Mouse (Mus musculus) regulatory T cell (primary cell): ENCODE measurements around the gene Rimbp2.

Experiments
- in situ Hi-C: fragments of 300-600 bp; cut with MboI, MseI; formaldehyde crosslinking; loops from one replicate; pipeline ENCODE4 v1.15.1; 2025; ENCODE audit warnings: high pct_unique_total_duplicates

Gene Rimbp2

DNA sequence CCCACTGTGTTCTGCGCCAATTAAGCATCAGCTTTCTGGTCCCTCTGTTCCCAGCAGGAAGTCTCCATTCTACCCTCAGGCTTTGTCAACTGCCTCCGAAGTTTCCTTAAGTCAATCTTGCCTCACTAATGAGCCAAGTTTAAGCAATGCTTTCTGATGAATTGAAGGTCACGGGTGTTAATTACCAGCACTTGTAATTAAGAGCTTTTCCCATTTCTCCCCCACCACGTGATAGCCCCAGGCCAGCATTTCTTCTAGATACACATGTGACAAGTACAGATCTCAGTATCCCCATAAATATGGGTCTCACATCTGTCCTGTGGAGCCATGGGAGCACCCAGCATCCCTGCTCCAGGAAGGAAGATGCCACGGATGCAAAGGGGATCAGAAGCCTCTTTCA, 20.5 kb downstream of the Rimbp2 start:
- in situ Hi-C loops: no loop called here

- in situ Hi-C loops: no loop called here
Observed at GRCm38 (mm10) chr5:128925073-128925472, 28.2 kb downstream of the Rimbp2 start.

GRCm38 (mm10) chr5:128920112-128920511, 33.2 kb downstream of the Rimbp2 start:
- in situ Hi-C loops: no loop called here

- in situ Hi-C loops: no loop called here
Observed at GRCm38 (mm10) chr5:128917116-128917959, 35.9 kb downstream of the Rimbp2 start.

GRCm38 (mm10) chr5:128913820-128914219, 39.5 kb downstream of the Rimbp2 start:
- in situ Hi-C loops: no loop called here

DNA sequence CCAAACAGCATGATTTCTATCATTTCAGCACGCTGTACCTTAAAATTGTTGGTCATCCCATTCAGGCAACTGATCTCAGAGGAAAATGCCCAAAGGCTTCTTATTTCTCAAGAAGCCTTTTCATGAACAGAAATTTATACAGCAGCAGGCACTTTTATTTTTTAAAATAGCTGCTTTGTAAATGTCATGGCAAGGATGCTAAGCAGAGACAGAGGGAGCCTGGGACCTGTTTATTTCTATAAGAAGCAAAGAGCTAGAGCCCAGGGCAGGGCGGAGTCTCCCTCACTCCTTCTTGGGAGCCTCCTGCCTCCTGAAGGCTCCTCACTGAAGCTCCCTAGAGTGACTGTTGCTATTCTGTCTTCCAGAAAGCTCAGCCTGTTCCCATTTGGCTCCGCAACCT, 40.9 kb downstream of the Rimbp2 start:
- in situ Hi-C loops: no loop called here

GRCm38 (mm10) chr5:128911593-128911992, 41.7 kb downstream of the Rimbp2 start:
- in situ Hi-C loops: no loop called here

GRCm38 (mm10) chr5:128904113-128904512, 49.2 kb downstream of the Rimbp2 start:
- in situ Hi-C loops: no loop called here

DNA sequence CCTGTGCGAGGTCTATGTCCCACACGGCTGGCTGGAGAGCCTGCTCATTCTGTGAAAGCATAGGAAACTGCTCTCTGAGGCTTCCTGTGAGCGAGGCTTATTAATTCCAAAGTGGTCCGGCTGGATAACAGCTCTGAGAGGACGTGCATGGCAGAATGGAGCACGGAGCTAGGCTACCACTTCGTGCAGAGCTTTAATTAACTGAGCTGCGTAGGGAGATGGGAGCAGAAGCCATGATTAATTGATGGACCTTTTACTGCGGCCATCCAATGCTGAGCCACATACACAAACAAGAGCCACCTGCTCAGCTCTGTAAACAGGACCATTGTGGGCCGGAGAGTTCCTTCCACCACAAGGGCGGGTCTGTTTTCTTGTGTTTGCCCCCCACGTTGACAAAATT, 50.2 kb downstream of the Rimbp2 start:
- in situ Hi-C loops: no loop called here

DNA sequence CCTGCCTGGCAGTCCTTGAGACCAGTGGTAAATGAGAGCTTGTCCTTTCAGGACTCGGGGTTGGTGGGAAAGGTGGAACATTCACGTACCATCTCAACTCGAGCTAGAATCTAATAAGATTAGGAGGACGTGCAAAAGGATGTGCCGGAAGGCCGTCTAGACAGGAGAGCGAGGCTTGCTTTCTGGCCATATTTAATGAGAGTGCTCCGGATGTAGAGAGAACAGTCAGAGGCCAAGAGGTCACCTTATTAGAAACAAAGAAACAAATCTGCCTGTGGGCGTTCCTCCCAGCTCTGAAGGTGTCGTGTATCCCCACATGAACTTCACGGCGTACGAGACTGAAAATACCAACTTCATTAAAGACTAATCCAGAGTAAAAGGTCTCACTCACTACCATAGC, 53.3 kb downstream of the Rimbp2 start:
- in situ Hi-C loops: no loop called here

DNA sequence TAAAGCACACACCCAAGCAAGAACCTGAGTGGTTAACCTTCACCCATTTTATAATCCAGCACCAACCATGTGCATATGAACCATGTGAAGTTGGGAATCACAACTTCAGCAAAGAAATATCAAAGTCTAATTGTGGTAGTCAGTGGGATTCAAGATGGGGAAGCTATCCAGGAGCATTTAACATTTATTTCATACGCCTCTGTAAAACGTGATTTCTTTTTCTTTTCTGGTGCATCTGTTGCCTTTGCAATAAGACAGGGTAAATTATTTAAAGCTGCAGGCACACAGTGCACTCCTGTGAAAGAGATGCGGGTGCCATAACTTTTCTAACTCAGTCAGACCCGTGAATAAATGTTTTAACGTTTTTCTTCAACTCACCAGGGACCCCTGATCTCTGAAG, 58.4 kb downstream of the Rimbp2 start:
- in situ Hi-C loops: no loop called here

- in situ Hi-C loops: no loop called here
Observed at GRCm38 (mm10) chr5:128887546-128887945, 65.7 kb downstream of the Rimbp2 start.

DNA sequence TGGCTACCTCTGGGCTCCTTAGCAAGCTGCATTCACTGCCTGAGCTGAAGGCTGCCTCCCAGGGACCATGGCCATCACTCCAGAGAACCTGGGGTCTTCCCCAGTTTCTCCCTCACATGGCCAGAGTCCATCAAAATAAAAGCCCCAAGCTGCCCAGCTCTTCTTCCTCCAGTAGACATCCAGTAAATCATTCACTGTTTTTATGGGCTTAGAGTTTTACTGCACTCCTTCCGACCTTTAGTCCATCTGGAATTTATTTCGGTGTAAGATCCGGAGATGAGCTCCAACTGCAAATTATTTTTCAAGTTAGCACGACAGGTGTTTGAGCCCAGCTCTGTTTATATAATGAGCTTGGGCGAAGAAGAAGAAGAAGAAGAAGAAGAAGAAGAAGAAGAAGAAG, 69.0 kb downstream of the Rimbp2 start:
- in situ Hi-C loops: no loop called here

- in situ Hi-C loops: no loop called here
Observed at GRCm38 (mm10) chr5:128879092-128879491, 74.2 kb downstream of the Rimbp2 start.

GRCm38 (mm10) chr5:128877425-128878035, 75.8 kb downstream of the Rimbp2 start:
- in situ Hi-C loops: no loop called here

- in situ Hi-C loops: no loop called here
Observed at GRCm38 (mm10) chr5:128871706-128872105, 81.6 kb downstream of the Rimbp2 start.

DNA sequence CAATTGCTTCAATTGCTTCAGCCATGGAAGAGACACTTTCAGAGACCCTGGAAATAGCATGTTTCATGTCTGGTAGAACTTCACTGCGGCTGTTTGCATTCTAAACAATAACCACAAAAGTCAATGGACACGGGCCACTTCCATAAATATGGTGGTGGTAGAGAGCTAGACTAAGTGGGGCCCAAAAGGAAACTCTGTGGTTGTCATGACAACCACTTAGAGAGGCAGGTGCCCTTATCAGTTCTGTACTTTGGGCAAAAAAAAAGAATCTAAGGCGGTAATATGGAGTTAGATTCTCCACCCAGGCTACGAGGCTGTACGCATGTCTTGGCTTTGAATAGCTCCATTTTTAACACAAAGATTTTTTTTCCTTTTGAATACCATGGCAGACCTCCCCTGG, 86.5 kb downstream of the Rimbp2 start:
- in situ Hi-C loops: no loop called here

- in situ Hi-C loops: no loop called here
Observed at GRCm38 (mm10) chr5:128866291-128866690, 87.0 kb downstream of the Rimbp2 start.

GRCm38 (mm10) chr5:128863497-128863896, 89.8 kb downstream of the Rimbp2 start:
- in situ Hi-C loops: no loop called here

- in situ Hi-C loops: no loop called here
Observed at GRCm38 (mm10) chr5:128860907-128861306, 92.4 kb downstream of the Rimbp2 start.

- in situ Hi-C loops: no loop called here
Observed at GRCm38 (mm10) chr5:128852791-128853190, 100.5 kb downstream of the Rimbp2 start.

DNA sequence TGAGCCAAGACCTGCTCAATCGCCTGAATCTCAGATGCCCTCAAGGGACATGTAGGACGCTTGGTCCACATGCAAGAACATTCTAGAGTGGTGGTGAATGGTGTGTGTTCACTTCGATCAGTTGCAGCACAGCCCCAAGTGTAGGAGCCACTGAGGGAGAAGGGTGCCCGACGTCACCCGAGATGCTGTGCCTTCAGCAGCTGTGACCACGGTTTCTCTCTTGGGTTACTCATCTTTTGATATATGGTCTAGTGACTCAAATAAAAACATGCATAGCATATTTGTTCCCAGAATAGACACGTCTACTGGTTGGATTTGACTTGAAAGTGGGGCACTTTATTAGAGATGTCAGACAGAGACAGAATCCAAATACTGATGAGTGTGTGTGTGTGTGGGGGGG, 105.5 kb downstream of the Rimbp2 start:
- in situ Hi-C loops: no loop called here

DNA sequence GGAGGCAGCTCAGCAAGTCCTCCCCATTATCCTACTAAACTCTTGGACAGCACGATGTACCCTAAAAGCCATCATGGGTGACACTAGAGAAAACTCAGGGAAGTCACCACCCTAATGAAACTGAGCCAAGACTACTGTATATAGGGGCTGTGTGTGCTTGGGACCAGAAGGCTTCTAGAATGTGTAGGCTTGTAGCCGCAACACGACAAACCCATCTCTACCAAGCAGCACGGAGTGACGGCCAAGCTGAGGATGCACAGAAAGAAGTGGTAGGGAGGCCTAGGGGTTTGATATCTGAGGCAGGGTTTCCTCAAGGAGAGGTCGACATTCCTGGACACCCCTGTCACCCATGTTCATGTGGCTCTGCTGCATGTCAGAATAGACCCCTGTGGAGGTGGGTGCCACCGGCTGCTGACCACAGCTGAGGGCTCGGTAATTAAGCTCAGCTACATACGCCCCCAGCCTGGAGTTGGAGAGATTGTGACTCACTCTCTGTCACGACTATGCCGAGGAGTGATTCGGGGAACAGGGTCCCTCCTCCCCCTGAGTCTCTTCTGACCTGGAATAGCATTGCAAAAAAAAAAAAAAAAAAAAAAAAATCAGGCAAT, 106.7 kb downstream of the Rimbp2 start:
- in situ Hi-C loops: no loop called here
